Comparison of ENCODE assay signal across 13 mouse cellular contexts in the genomic region with DNA sequence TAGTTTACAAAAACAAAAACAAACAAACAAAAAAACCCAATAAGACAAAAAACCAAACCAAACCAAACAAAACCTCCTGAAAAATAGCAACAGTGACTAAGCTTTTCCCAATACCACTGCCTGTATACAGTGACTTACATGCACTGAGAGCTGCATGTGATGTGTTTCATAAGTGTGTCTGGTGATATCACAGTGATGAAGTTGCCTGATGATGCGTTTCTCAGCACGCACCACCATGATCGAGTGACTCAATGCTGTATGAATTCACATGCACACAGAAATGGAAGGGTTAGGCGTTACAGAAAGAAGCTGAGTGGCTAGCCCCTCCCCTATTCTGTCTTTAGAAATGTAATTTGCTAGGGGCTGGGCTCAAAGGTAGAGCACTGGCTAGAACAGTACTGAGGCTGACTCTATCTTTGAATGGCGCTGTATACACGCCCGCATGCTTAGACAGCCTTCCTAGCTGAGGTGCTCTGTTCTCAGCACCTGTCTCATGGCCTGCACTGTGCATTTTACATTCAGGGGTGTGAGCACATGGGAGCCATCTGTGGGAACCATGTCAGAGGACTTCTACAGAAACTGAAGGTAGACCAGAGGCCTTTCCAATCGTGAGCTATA. TPM values are rescaled to one million over a fixed set of nuclear protein-coding genes. Genes with fewer than 3 reads are reported as not detected.
A peak's percentile ranks its signal among the peaks of the same experiment; 100 is the strongest.
DNase-seq lines count a peak whose midpoint lies in the region; ATAC-seq and TF ChIP-seq lines count a peak whose summit lies in the region.
"Had no signal": no experiment of that assay in that cellular context is flagged by ENCODE, and none has a peak within 500 bp of the region (broad histone marks: within the 10 kb centered on the region; RNA-seq: fewer than 3 reads in every experiment).

No protein-coding gene starts in this region.

- WGBS in heart, embryonic 13.5 days = 58% methylated on average over 8 of the region's 8 CpGs
- WGBS in midbrain, embryonic 13.5 days = 87% methylated on average over 8 of the region's 8 CpGs
- 89% methylated on average over 8 of the region's 8 CpGs for WGBS in midbrain, embryonic 10.5 days
- 84% methylated on average over 8 of the region's 8 CpGs for WGBS in hindbrain, embryonic 12.5 days
- 76% methylated on average over 8 of the region's 8 CpGs for WGBS in stomach, postnatal 0 days

- H3K9ac ChIP-seq in heart, embryonic 13.5 days = 0 out of 2 replicates have a peak overlapping the region, but pooled peaks have one; percentile 14
- no peak overlapping the region for H3K9ac ChIP-seq in midbrain, embryonic 13.5 days (replicated peaks)
- no peak overlapping the region for H3K9ac ChIP-seq in hindbrain, embryonic 12.5 days
- H3K9ac ChIP-seq in stomach, postnatal 0 days (ENCODE audit: low read length) = no peak overlapping the region
- H3K9ac ChIP-seq: embryonic facial prominence, embryonic 13.5 days had no signal

- no peaks in the 10 kb centered on the region for H3K27me3 ChIP-seq in heart, embryonic 13.5 days (replicated peaks)
- H3K27me3 ChIP-seq in midbrain, embryonic 13.5 days = no peaks in the 10 kb centered on the region
- no peaks in the 10 kb centered on the region for H3K27me3 ChIP-seq in midbrain, embryonic 10.5 days (ENCODE audit: low read depth, poor library complexity, severe bottlenecking)
- no peaks in the 10 kb centered on the region for H3K27me3 ChIP-seq in hindbrain, embryonic 12.5 days
- H3K27me3 ChIP-seq in stomach, postnatal 0 days (ENCODE audit: control insufficient read depth, insufficient read depth, low read length) = no peaks in the 10 kb centered on the region
- H3K27me3 ChIP-seq: embryonic facial prominence, embryonic 13.5 days had no signal

- peaks cover 36% of the 10 kb centered on the region for H3K4me1 ChIP-seq in heart, embryonic 13.5 days
- H3K4me1 ChIP-seq in midbrain, embryonic 13.5 days (replicated peaks) = peaks cover 11% of the 10 kb centered on the region
- H3K4me1 ChIP-seq in midbrain, embryonic 10.5 days = peaks cover 5% of the 10 kb centered on the region; the same call in 1 of the 2 replicates
- peaks cover 15% of the 10 kb centered on the region for H3K4me1 ChIP-seq in hindbrain, embryonic 12.5 days
- no peaks in the 10 kb centered on the region for H3K4me1 ChIP-seq in stomach, postnatal 0 days (replicated peaks; ENCODE audit: control insufficient read depth, insufficient read depth)

- H3K36me3 ChIP-seq in heart, embryonic 13.5 days = no peaks in the 10 kb centered on the region
- no peaks in the 10 kb centered on the region for H3K36me3 ChIP-seq in midbrain, embryonic 13.5 days
- no peaks in the 10 kb centered on the region for H3K36me3 ChIP-seq in midbrain, embryonic 10.5 days
- H3K36me3 ChIP-seq in hindbrain, embryonic 12.5 days = no peaks in the 10 kb centered on the region
- no peaks in the 10 kb centered on the region for H3K36me3 ChIP-seq in stomach, postnatal 0 days (ENCODE audit: control insufficient read depth, insufficient read depth, low read length)
- H3K36me3 ChIP-seq: embryonic facial prominence, embryonic 13.5 days had no signal

- no peak for TF ChIP-seq CTCF in stomach, postnatal 0 days (IDR thresholded peaks at IDR 0.05; ENCODE audit: low read depth)

- H3K4me3 ChIP-seq in heart, embryonic 13.5 days = no peak overlapping the region; the same call in 1 of the 2 replicates
- no peak overlapping the region for H3K4me3 ChIP-seq in midbrain, embryonic 13.5 days (replicated peaks)
- H3K4me3 ChIP-seq in midbrain, embryonic 10.5 days = no peak overlapping the region
- H3K4me3 ChIP-seq in hindbrain, embryonic 12.5 days = no peak overlapping the region
- no peak overlapping the region for H3K4me3 ChIP-seq in stomach, postnatal 0 days (ENCODE audit: low read depth, low read length)
- H3K4me3 ChIP-seq: embryonic facial prominence, embryonic 13.5 days; myocyte had no signal

- no peak for TF ChIP-seq EP300 in stomach, postnatal 0 days (optimal IDR thresholded peaks at IDR 0.05)

- peak overlapping the region; percentile 79 for H3K27ac ChIP-seq in heart, embryonic 13.5 days (replicated peaks)
- H3K27ac ChIP-seq in midbrain, embryonic 13.5 days = 0 out of 2 replicates have a peak overlapping the region, but pooled peaks have one; percentile 20
- no peak overlapping the region for H3K27ac ChIP-seq in midbrain, embryonic 10.5 days (replicated peaks)
- H3K27ac ChIP-seq in hindbrain, embryonic 12.5 days = no peak overlapping the region
- H3K27ac ChIP-seq in stomach, postnatal 0 days (replicated peaks) = no peak overlapping the region

- H3K9me3 ChIP-seq in heart, embryonic 13.5 days = peaks cover 10% of the 10 kb centered on the region; the same call in 1 of the 2 replicates
- H3K9me3 ChIP-seq in midbrain, embryonic 13.5 days = no peaks in the 10 kb centered on the region; the same call in 1 of the 2 replicates
- H3K9me3 ChIP-seq in midbrain, embryonic 10.5 days (replicated peaks) = peaks cover 12% of the 10 kb centered on the region; the same call in 1 of the 2 replicates
- no peaks in the 10 kb centered on the region for H3K9me3 ChIP-seq in hindbrain, embryonic 12.5 days (replicated peaks)
- no peaks in the 10 kb centered on the region for H3K9me3 ChIP-seq in stomach, postnatal 0 days (ENCODE audit: control insufficient read depth, low read length)
- H3K9me3 ChIP-seq: embryonic facial prominence, embryonic 13.5 days had no signal

- no peak for ATAC-seq in heart, embryonic 13.5 days (ENCODE audit: extremely low read depth, insufficient number of reproducible peaks, low FRiP score, low TSS enrichment)
- ATAC-seq in midbrain, embryonic 13.5 days = peak; percentile 51
- peak; percentile 51 for ATAC-seq in hindbrain, embryonic 12.5 days (ENCODE audit: low FRiP score)
- ATAC-seq in stomach, postnatal 0 days (ENCODE audit: low FRiP score, low TSS enrichment) = peak; percentile 41; the same call in 1 of the 2 replicates
- ATAC-seq: CD4-positive, CD25-positive, alpha-beta regulatory T cell, adult 4 months had no signal

- H3K4me2 ChIP-seq in heart, embryonic 13.5 days = peak overlapping the region; percentile 68
- H3K4me2 ChIP-seq in midbrain, embryonic 13.5 days (replicated peaks) = no peak overlapping the region
- H3K4me2 ChIP-seq in hindbrain, embryonic 12.5 days (replicated peaks) = no peak overlapping the region
- no peak overlapping the region for H3K4me2 ChIP-seq in stomach, postnatal 0 days (replicated peaks; ENCODE audit: low read depth)

- no peak for DNase-seq in heart, postnatal 14 days
- DNase-seq in midbrain, embryonic 10.5 days (ENCODE audit: low spot score) = no peak
- DNase-seq in stomach, postnatal 0 days (ENCODE audit: low spot score) = no peak
- DNase-seq in right cerebral cortex, postnatal 36 days (ENCODE audit: low spot score in 2 of 2) = no peak
- no peak for DNase-seq in right cerebral cortex, postnatal 10 days (ENCODE audit: low spot score in 2 of 2)
- DNase-seq: gastrocnemius, postnatal 10 days; thymus, adult 18-20 months had no signal

- intact Hi-C loops in heart, postnatal 14 days (cut with DNase I) = no loop called here

RNA-seq across cellular contexts. Expression of gene Aebp2, which starts 44.9 kb away (rescaled TPM):
- 6.7 and 7.2 TPM in 2 replicates for polyA plus RNA-seq in heart, embryonic 13.5 days (2015; fragmentation: Nextera tagmentation; extraction: Ambion mirVana)
- total RNA-seq in heart, postnatal 14 days (2021) = 10 to 100 TPM; 40.6 to 41.7 TPM
- polyA plus RNA-seq in midbrain, embryonic 13.5 days (2015; fragmentation: Nextera tagmentation; extraction: Ambion mirVana) = 11.3 and 11.7 TPM in 2 replicates
- polyA plus RNA-seq in midbrain, embryonic 10.5 days (2016; fragmentation: Nextera tagmentation; extraction: Ambion mirVana) = 12.3 and 14.9 TPM in 2 replicates
- polyA plus RNA-seq in hindbrain, embryonic 12.5 days (2016; fragmentation: Nextera tagmentation; extraction: Ambion mirVana) = 13.3 and 14.4 TPM in 2 replicates
- polyA plus RNA-seq in stomach, postnatal 0 days (2015; fragmentation: Nextera tagmentation; extraction: Ambion mirVana) = 7.3 and 8.0 TPM in 2 replicates

Comparison
In these comparisons a context has a peak if more than half of its experiments do, and no peak if none do; other contexts are left out.
1. H3K27ac ChIP-seq: peak in heart, embryonic 13.5 days (single experiment) and midbrain, embryonic 13.5 days (single experiment); none in midbrain, embryonic 10.5 days (single experiment), hindbrain, embryonic 12.5 days (single experiment) and stomach, postnatal 0 days (single experiment).